Mouse (Mus musculus) forebrain, embryonic 14.5 days (tissue): Measurements from ENCODE around the gene Aurkb. TPM values are rescaled to one million over a fixed set of nuclear protein-coding genes. Genes with fewer than 3 reads are reported as not detected.
"Not testable (repeated sequence)": the region's sequence is repeated elsewhere in the genome, so short reads cannot be mapped to it uniquely, and the experiment has no call there.

Experiments used
- ATAC-seq: fragments of 200-750 bp; cut with Nextera tagmentation; 2 replicates; pipeline ENCODE4 v1.8.0; 2017; ENCODE audit warnings: mild to moderate bottlenecking, moderate library complexity
- DNase-seq: peaks from one replicate; pipeline ENCODE4 v3.0.0-alpha.2; 2015; ENCODE audit warnings: low spot score
- H3K27ac ChIP-seq: fragments of 300-500 bp; sonication (generic); 2 replicates; pipeline ENCODE4 v1.5.1; 2014; ENCODE audit warnings: low read depth, mild to moderate bottlenecking, control low read depth, low read length, moderate library complexity
- H3K27me3 ChIP-seq: fragments of 300-500 bp; sonication (generic); replicated peaks from 2 replicates; pipeline ENCODE4 v1.6.1; 2014; ENCODE audit warnings: low read length, control low read depth, mixed read lengths; ENCODE audit not compliant: control insufficient read depth, insufficient read depth
- H3K36me3 ChIP-seq: fragments of 300-500 bp; sonication (generic); 2 replicates; pipeline ENCODE4 v1.6.1; 2014; ENCODE audit warnings: low read length, control low read depth; ENCODE audit not compliant: control insufficient read depth, insufficient read depth
- H3K4me1 ChIP-seq: fragments of 300-500 bp; sonication (generic); 2 replicates; pipeline ENCODE4 v1.6.1; 2014; ENCODE audit warnings: antibody characterized with exemption, low read length, control low read depth; ENCODE audit not compliant: control insufficient read depth, insufficient read depth
- H3K4me2 ChIP-seq: fragments of 300-500 bp; sonication (generic); 2 replicates; pipeline ENCODE4 v1.6.1; 2014; ENCODE audit warnings: mild to moderate bottlenecking, control low read depth, low read length
- H3K4me3 ChIP-seq: fragments of 300-500 bp; sonication (generic); 2 replicates; pipeline ENCODE4 v1.5.1; 2014; ENCODE audit warnings: low read depth, low read length, control low read depth
- H3K9ac ChIP-seq: fragments of 300-500 bp; sonication (generic); 2 replicates; pipeline ENCODE4 v1.6.1; 2014; ENCODE audit warnings: mild to moderate bottlenecking, low read length, control low read depth, moderate library complexity
- H3K9me3 ChIP-seq: fragments of 300-500 bp; sonication (generic); replicated peaks from 2 replicates; pipeline ENCODE4 v1.6.1; 2016; ENCODE audit warnings: low read length, control low read depth, mixed read lengths; ENCODE audit not compliant: control insufficient read depth
- WGBS: fragments of 180-500 bp; shearing (Covaris S2); extraction: QIAGEN DNeasy Blood & Tissue Kit; methylation state at CpG from one replicate; pipeline ENCODE4 v1.1.7; 2014; 5-methylcytosine and 5-hydroxymethylcytosine counted together
- polyA plus RNA-seq: library from polyadenylated mRNA; unstranded; fragments of >200 nt; fragmentation: Nextera tagmentation; extraction: Ambion mirVana; gene quantifications from 2 replicates; pipeline ENCODE4 v1.2.1, GENCODE M21; 2014

Gene Aurkb
- polyA plus RNA-seq, 1 experiment from 2014 or later, result 74.0 TPM

DNA sequence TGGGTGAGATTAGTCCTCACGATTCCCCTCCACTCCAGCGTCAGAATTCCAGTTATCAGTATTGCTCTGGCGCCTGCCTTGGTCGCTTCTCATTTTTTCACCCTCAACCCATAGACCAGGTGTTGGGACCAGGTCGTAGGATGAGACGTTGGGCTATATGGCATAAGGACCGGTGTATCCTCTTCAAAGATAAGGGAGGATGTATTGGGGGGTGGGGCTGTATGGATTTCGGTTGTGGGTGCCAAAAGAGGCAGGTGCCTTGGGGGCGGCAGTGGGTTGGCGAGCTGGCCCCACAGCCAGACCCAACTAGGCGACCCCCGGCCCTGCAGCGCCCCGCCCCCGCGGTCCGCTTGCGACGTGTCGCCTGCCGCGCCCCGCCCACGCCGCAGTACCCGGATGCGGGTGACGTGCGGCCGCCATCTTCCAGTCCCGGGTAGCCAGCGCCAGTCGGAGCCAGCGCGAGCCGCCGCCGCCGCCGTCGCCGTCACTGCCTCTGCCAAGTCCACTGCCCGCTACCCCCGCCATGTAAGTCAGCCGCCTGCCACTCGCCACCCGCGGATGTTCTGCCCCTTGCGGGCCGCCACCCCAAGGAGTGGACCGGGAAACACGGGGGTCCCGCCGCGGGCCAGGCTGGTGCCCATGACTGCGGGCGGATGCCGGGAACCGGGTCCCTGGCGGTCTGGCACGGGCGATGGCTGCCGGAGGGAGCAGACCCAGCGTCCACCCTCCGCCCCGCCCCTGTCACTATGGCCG is 42.8 kb downstream of the Aurkb start, which contains the start of gene Vamp2:
TSS of gene Vamp2 (plus strand) at position 388 of the 753 bp plus-strand sequence.
- H3K27ac ChIP-seq, result peak within 1 kb of the TSS; percentile 91
- WGBS, result 1% methylated on average over 54 of the region's 67 CpGs
- H3K36me3 ChIP-seq, result peaks cover 30% of the 10 kb centered on the region
- H3K4me2 ChIP-seq, result peak within 1 kb of the TSS; percentile 96
- H3K4me1 ChIP-seq, result peaks cover 17% of the 10 kb centered on the region
- peak within 1 kb of the TSS; percentile 100 for H3K9ac ChIP-seq
- no peaks in the 10 kb centered on the region for H3K9me3 ChIP-seq
- peak within 1 kb of the TSS; percentile 99 for H3K4me3 ChIP-seq
- peak; percentile 94 for DNase-seq
- peak; percentile 87 for ATAC-seq
- H3K27me3 ChIP-seq, result no peaks in the 10 kb centered on the region

DNA sequence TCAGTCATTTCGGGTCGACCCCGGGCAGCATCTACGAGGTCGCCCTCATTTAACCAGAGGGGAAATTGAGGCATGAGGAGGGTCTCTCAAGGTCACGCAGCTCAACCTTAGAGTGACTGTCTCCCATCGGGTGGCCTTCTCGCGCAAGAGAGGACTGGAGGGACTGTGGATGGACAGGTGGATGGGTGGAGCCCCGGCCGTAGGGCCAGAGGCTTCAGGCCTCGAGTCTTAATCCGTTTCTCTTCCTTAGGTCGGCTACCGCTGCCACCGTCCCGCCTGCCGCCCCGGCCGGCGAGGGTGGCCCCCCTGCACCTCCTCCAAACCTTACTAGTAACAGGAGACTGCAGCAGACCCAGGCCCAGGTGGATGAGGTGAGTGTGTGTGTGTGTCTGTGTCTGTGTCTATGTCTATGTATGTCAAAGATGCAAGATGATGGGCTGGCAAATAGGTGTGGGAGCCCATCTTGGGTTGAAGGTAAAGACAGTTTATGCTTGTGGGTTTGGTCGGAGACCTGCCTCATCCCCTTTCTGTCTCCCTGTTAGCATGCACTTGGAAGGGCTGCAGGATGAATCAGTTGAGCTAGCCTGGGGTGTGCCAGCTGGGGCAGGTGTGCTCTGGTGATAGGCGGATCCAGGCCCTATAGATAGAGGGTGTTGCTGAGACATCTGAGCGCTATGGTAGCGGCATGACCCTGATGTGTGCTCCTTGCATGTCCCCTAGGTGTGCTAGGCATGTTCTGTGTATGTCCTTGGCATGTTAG is 43.6 kb downstream of the Aurkb start:
- H3K27ac ChIP-seq, result peak overlapping the region; percentile 91
- no peaks in the 10 kb centered on the region for H3K9me3 ChIP-seq
- H3K9ac ChIP-seq, result peak overlapping the region; percentile 100
- DNase-seq (no peak), ATAC-seq (no peak; the same call in 1 of the 2 replicates)
- H3K36me3 ChIP-seq, result peaks cover 30% of the 10 kb centered on the region
- H3K4me1 ChIP-seq, result peaks cover 17% of the 10 kb centered on the region
- WGBS, result 11% methylated on average over 25 of the region's 25 CpGs
- H3K27me3 ChIP-seq, result no peaks in the 10 kb centered on the region
- peak overlapping the region; percentile 99 for H3K4me3 ChIP-seq
- H3K4me2 ChIP-seq, result peak overlapping the region; percentile 96

DNA sequence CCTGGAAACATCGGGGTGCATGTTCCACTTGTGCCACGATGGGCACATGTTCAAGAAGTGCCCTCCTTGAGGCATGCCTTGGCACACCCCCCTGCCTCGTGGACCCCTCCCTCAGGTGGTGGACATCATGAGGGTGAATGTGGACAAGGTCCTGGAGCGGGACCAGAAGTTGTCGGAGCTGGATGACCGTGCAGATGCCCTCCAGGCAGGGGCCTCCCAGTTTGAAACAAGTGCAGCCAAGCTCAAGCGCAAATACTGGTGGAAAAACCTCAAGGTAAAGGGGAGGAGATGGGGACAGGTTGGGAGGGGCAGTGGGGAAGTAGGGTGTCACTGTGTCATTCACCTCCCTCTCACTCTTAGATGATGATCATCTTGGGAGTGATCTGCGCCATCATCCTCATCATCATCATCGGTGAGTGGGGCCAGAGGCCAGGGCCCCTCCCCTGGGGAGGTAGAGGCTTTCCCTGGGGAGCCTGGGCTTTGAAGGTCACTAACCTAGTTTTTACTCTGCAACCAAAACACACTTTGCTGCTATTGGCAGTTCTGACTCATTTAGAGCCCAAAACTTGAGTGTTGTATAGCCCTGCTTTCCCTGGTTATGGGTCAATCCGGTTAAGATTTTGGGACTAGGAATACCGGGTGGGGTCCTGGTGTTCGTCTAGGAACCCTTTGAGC is 44.3 kb downstream of the Aurkb start:
- Histone ChIP-seq H3K4me1 (peaks cover 20% of the 10 kb centered on the region), H3K27me3 (no peaks in the 10 kb centered on the region), H3K4me3 (peak overlapping the region; percentile 99), H3K9ac (peak overlapping the region; percentile 100), H3K36me3 (peaks cover 30% of the 10 kb centered on the region), H3K4me2 (peak overlapping the region; percentile 96), H3K9me3 (no peaks in the 10 kb centered on the region), H3K27ac (no peak overlapping the region)
- 87% methylated on average over 12 of the region's 12 CpGs for WGBS
- ATAC-seq (no peak), DNase-seq (no peak)

DNA sequence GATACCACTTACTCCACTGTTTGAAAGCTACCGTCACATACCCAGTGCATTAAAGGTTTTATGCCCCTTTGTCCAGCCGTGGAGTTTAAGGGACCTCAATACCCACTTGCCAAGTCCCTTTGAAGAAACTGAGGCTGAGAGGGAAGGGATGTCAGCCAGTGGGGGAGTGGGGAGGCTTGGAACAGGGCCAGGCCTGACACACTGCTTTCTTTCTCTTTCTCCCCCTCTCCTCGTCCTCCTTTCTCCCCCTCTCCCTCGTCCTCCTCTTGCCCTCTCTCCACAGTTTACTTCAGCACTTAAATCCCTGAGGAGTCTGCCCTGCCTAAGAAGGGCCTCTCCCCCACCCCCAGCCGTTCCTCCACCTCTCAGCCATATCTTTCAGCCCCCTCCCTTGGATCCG is 44.9 kb downstream of the Aurkb start:
- H3K36me3 ChIP-seq, result peaks cover 30% of the 10 kb centered on the region
- H3K9ac ChIP-seq, result peak overlapping the region; percentile 100; the same call in 1 of the 2 replicates
- no peak for ATAC-seq
- H3K4me1 ChIP-seq, result peaks cover 23% of the 10 kb centered on the region
- peak overlapping the region; percentile 96; the same call in 1 of the 2 replicates for H3K4me2 ChIP-seq
- WGBS, result 52% methylated on average over 6 of the region's 6 CpGs
- H3K27me3 ChIP-seq, result no peaks in the 10 kb centered on the region
- no peaks in the 10 kb centered on the region for H3K9me3 ChIP-seq
- no peak overlapping the region for H3K27ac ChIP-seq
- DNase-seq, result no peak
- no peak overlapping the region for H3K4me3 ChIP-seq

DNA sequence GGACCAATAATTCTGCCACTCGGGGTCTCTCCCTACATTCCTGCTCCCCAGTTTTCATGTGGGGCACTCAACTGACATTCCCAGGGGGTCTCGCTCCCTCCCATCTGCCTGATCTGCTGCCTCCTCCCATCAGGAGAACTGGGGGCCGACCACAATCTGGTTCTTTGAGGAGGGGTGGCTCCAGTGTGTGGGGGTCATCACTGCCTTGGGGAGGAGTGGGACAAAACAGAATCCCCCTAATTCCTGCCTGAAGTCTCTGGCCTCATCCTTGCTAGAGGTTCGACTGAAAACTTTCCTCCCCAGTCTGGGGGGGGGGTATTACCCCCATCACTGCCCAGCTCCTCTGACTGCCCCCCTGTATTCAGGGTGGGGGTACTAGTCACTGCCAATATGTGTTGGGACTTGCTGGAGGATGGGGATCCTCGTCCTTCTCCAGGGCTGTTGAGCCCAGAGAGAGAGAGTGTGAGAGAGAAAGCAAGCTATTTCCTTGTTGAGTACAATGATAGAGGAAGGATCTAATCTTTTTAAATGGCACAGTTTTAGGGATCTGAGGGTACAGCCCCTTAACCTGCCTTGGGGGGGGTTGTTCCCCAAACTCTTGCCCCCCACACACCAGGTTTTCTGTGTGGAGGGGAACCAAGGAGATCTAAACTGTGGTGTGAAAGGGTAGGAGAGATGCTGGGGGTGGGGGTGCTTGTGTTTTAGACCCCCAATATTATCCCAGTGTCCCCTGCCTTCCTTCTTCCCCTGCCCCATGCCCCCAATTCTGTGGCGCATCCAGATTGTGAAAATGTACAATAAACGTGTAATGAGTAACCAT is 46.3 kb downstream of the Aurkb start:
- Histone ChIP-seq H3K4me1 (peaks cover 34% of the 10 kb centered on the region), H3K27me3 (no peaks in the 10 kb centered on the region), H3K27ac (no peak overlapping the region), H3K36me3 (peaks cover 30% of the 10 kb centered on the region), H3K9ac (no peak overlapping the region), H3K4me2 (no peak overlapping the region), H3K9me3 (no peaks in the 10 kb centered on the region), H3K4me3 (no peak overlapping the region)
- ATAC-seq, result no peak
- WGBS, result 64% methylated on average over 7 of the region's 7 CpGs
- no peak for DNase-seq

DNA sequence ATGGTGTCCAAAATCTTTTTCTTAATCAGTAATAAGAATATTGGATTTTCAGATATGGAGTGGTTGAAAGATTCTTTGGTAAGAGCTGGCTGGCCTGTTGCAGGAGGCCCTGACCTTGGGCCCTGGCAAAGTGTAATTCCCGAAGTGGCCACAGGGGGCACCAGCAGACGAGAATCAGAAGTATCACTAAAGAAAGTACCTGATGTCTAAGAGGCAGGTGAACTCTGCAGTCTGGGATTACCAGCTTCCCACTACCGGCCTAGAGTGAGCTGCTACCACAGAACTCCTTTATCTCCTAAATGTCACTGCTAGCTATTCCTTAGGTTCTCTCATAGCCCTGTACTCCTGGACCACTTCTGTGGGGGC is 46.9 kb downstream of the Aurkb start:
- H3K9ac ChIP-seq, result no peak overlapping the region
- H3K4me1 ChIP-seq, result peaks cover 40% of the 10 kb centered on the region
- peak; percentile 65 for DNase-seq
- H3K36me3 ChIP-seq, result peaks cover 30% of the 10 kb centered on the region
- H3K27me3 ChIP-seq, result no peaks in the 10 kb centered on the region
- no peaks in the 10 kb centered on the region for H3K9me3 ChIP-seq
- no peak overlapping the region for H3K4me2 ChIP-seq
- no peak overlapping the region for H3K27ac ChIP-seq
- WGBS, result 5% methylated on average over 3 of the region's 3 CpGs
- H3K4me3 ChIP-seq, result no peak overlapping the region
- no peak for ATAC-seq

DNA sequence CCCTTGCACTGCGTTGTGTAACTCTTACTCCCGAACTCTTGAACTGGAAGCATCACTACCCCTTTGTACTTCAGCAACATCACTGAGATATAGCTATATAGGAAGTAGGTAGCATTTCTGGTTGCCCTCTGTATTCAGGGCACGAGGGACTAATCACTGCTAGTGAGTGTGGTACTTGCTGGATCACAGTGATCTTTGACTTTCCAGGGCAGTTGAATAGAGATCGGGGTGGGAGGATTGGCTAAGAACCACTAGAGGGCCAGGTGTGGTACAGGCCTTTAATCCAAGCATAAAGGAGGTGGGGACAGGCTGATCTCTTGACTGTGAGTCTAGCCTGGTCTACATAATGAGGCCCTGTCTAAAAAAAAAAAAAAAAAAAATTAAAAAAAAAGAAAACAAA is 47.4 kb downstream of the Aurkb start:
- no peaks in the 10 kb centered on the region for H3K9me3 ChIP-seq
- no peak overlapping the region for H3K27ac ChIP-seq
- peaks cover 30% of the 10 kb centered on the region for H3K36me3 ChIP-seq
- ATAC-seq (no peak), DNase-seq (no peak)
- 82% methylated on average over 4 of the region's 4 CpGs for WGBS
- H3K4me2 ChIP-seq, result no peak overlapping the region
- H3K4me3 ChIP-seq, result no peak overlapping the region
- H3K4me1 ChIP-seq, result peaks cover 45% of the 10 kb centered on the region
- no peak overlapping the region for H3K9ac ChIP-seq
- H3K27me3 ChIP-seq, result no peaks in the 10 kb centered on the region

DNA sequence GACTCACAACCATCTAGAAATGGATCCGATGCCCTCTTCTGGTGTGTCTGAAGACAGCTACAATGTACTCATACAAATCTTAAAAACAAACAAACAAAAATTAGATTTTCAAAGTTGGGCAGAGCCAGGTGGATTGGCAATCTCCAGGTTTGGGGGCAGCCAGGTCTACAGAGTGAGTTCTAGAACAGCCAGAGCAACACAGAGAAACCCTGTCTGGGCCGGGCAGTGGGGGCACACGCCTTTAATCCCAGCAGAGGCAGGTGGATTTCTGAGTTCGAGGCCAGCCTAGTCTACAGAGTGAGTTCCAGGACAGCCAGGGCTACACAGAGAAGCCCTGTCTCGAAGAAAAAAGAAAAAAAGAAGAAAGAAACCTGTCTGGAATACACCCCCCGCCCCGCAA is 48.4 kb downstream of the Aurkb start:
- peaks cover 53% of the 10 kb centered on the region for H3K4me1 ChIP-seq
- not testable (repeated sequence) for H3K4me3 ChIP-seq, H3K9ac ChIP-seq, ATAC-seq, H3K27ac ChIP-seq, H3K9me3 ChIP-seq, DNase-seq, H3K4me2 ChIP-seq, H3K27me3 ChIP-seq
- H3K36me3 ChIP-seq, result peaks cover 30% of the 10 kb centered on the region
- 90% methylated on average over 7 of the region's 7 CpGs for WGBS
